Mouse (Mus musculus) embryonic fibroblast, embryonic 13.5 days (primary cell): ENCODE measurements around the gene Tbc1d1.

Experiments
- CTCF ChIP-seq: IDR thresholded peaks from 2 replicates; pipeline ENCODE4 v1.5.1; 2011; ENCODE audit warnings: mild to moderate bottlenecking, control low read depth, low read length, moderate library complexity, borderline replicate concordance; ENCODE audit not compliant: insufficient read depth
- POLR2A ChIP-seq: IDR thresholded peaks from 2 replicates; pipeline ENCODE4 v1.6.1; 2011; ENCODE audit warnings: low read depth, mild to moderate bottlenecking, control low read depth, low read length, moderate library complexity

GRCm38 (mm10) chr5:64323286-64323685 is 167.2 kb downstream of the Tbc1d1 start:
- TF ChIP-seq CTCF, result no peak
- no peak for TF ChIP-seq POLR2A
